Mouse (Mus musculus) midbrain, embryonic 11.5 days (tissue): ENCODE measurements around the gene Irf5. TPM values are rescaled to one million over a fixed set of nuclear protein-coding genes. Genes with fewer than 3 reads are reported as not detected.

Source experiments
- ATAC-seq: fragments of 200-750 bp; cut with Nextera tagmentation; 2 replicates; pipeline ENCODE4 v1.8.0; 2017; ENCODE audit warnings: moderate TSS enrichment, moderate library complexity; ENCODE audit not compliant: low FRiP score
- DNase-seq: peaks from one replicate; pipeline ENCODE4 v3.0.0; 2015; ENCODE audit warnings: low spot score; ENCODE audit errors: missing footprints
- H3K27ac ChIP-seq: fragments of 300-500 bp; sonication (generic); 2 replicates; pipeline ENCODE4 v1.5.1; 2014; ENCODE audit warnings: low read depth, low read length
- H3K27me3 ChIP-seq: fragments of 300-500 bp; sonication (generic); 2 replicates; pipeline ENCODE4 v1.6.1; 2014; ENCODE audit warnings: mild to moderate bottlenecking, low read length, moderate library complexity, mixed read lengths; ENCODE audit not compliant: control insufficient read depth, insufficient read depth
- H3K36me3 ChIP-seq: fragments of 300-500 bp; sonication (generic); 2 replicates; pipeline ENCODE4 v1.6.1; 2014; ENCODE audit warnings: mild to moderate bottlenecking, low read length, moderate library complexity, mixed read lengths; ENCODE audit not compliant: control insufficient read depth, insufficient read depth
- H3K4me1 ChIP-seq: fragments of 300-500 bp; sonication (generic); 2 replicates; pipeline ENCODE4 v1.6.1; 2014; ENCODE audit warnings: low read length; ENCODE audit not compliant: control insufficient read depth, insufficient read depth
- H3K4me2 ChIP-seq: fragments of 300-500 bp; sonication (generic); 2 replicates; pipeline ENCODE4 v1.6.1; 2014; ENCODE audit warnings: mild to moderate bottlenecking, moderate library complexity
- H3K4me3 ChIP-seq: fragments of 300-500 bp; sonication (generic); 2 replicates; pipeline ENCODE4 v1.5.1; 2014; ENCODE audit warnings: low read depth, low read length
- H3K9ac ChIP-seq: fragments of 300-500 bp; sonication (generic); 2 replicates; pipeline ENCODE4 v1.6.1; 2014; ENCODE audit warnings: low read length
- H3K9me3 ChIP-seq: fragments of 300-500 bp; sonication (generic); 2 replicates; pipeline ENCODE4 v1.6.1; 2016; ENCODE audit warnings: low read length; ENCODE audit not compliant: control insufficient read depth
- WGBS: fragments of 180-500 bp; shearing (Covaris S2); extraction: QIAGEN DNeasy Blood & Tissue Kit; methylation state at CpG from one replicate; pipeline ENCODE4 v1.1.7; 2014; 5-methylcytosine and 5-hydroxymethylcytosine counted together
- polyA plus RNA-seq: library from polyadenylated mRNA; unstranded; fragments of >200 nt; fragmentation: Nextera tagmentation; extraction: Ambion mirVana; gene quantifications from 2 replicates; pipeline ENCODE4 v1.2.1, GENCODE M21; 2014

The Irf5 gene
- polyA plus RNA-seq, 1 experiment from 2014 or later: 1.6 TPM

DNA sequence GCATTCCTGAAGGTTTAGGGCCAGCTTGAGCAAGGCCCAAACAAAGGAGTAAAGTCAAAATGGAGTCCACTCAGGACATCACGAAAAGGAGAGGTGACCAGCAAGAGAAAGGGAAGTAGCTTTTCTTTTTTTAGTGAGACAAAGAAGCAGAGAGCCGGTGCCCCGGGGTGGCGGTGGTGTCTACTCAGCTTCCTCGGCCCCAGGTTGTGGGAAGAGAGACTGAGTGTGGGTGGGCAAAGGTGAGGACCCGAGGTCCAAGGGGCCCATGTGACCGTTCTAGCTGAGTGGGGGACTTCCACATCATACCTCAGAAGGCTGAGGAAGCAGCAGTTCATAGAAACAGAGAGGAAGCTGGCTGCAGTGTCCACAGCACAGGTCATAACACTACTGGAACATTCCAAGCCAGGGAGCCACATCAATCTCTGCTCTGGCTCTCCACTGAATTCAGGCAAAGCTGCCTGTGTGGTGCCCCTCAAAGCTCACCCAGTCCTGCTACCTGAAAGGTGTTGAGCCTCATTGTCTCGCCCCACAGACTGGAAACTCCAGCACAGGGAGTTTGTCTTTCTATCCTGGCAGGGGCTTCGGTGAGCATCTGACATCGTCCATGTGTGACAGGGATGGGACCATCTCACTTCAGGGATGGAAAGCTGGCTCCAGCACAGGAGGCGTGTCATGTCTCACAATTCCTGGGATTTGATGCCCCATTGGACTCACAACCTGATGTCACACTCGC lies 3.0 kb upstream of the Irf5 start:
- H3K4me3 ChIP-seq: no peak overlapping the region
- WGBS: 78% methylated on average over 12 of the region's 12 CpGs
- ATAC-seq (no peak), DNase-seq (no peak)
- no peaks in the 10 kb centered on the region for H3K9me3 ChIP-seq
- H3K4me2 ChIP-seq: no peak overlapping the region
- peaks cover 25% of the 10 kb centered on the region for H3K27me3 ChIP-seq
- H3K9ac ChIP-seq: no peak overlapping the region
- no peaks in the 10 kb centered on the region for H3K36me3 ChIP-seq
- peaks cover 13% of the 10 kb centered on the region for H3K4me1 ChIP-seq
- H3K27ac ChIP-seq: no peak overlapping the region

DNA sequence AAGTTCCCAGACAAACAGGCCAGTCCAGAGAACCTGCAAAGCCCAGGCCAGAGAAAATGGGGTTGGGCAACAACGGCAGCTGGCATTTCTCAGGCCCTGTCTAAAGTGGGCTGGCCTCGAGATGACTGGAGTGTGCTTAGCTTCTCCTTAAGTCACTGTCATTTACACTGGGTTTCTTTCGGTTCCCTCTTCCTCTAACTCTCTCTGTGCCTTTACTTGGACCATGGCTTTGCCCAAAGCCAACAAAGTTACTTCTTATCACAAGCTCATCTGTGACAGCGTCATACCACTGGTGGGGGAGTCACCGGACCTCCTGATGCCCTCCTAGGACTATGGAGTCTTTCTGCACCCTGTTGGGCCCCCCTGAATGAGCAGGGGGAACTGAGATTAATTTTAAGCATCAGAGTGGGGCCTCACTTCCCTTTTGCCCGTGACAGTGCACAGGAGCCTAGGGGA lies 2.4 kb upstream of the Irf5 start:
- Histone ChIP-seq H3K4me1 (peaks cover 13% of the 10 kb centered on the region), H3K36me3 (no peaks in the 10 kb centered on the region), H3K9me3 (no peaks in the 10 kb centered on the region), H3K4me3 (no peak overlapping the region), H3K4me2 (no peak overlapping the region), H3K9ac (no peak overlapping the region), H3K27me3 (peaks cover 29% of the 10 kb centered on the region), H3K27ac (no peak overlapping the region)
- WGBS: 66% methylated on average over 6 of the region's 6 CpGs
- ATAC-seq (no peak), DNase-seq (no peak)

DNA sequence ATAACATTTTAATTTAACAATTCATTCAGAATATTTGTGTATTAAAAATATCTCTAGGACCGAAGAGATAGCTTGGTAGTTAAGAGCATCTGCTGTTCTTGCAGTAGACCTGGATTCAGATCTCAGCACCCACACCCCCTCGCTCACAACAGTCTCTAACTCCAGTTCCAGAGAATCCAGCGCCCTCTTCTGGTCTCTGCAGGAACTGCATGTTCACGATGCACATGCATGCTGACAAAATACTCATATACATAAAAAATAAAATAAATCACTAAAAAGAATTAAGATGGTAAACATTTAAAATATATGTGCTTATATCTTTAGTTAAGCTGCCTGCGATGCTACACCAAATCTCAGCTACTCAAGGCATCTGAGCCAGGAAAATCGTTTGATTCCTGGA lies 1.2 kb upstream of the Irf5 start:
- Histone ChIP-seq H3K27me3 (peaks cover 38% of the 10 kb centered on the region), H3K4me3 (no peak overlapping the region)

DNA sequence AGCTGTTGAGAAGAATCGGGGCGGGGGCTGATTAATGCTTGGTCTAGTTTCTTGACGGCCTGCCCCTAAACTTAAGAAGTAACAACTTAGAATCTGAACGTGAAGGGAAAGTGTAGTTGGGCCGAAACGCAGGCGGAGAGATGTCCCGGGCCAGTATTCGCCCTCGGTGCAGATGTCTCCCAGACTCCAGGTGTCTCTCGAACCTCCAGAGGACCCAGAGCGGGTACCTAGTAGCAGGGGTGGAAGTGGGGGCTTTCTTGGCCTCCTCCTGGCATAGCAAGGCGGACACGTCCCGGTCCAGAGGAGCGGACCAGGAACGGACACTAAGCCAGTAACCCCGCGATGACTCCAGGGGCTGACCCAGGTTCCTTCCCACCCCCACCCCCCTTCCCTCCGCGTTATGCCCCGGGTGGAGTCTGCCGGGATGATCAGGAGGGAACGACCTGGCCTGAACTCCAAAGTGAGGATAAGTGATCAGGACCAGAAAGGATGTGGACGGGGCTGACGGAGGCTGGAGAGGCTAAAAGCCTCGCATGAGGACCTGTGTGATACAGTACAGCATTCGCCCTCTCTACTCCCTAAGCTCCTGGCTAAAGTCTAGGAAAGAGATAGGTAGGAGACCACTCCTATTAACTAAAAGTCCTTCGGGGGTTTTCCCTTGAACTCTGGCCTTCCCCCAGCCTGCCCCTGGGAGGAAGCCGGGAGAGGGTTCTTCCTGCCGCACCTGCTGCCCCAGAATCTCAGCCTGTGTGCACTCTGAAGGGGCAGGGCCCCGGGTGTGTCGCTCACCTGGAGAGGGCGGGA lies 1.1 kb downstream of the Irf5 start:
- DNase-seq: peak; percentile 96
- Histone ChIP-seq H3K27ac (no peak overlapping the region), H3K36me3 (no peaks in the 10 kb centered on the region), H3K27me3 (peaks cover 42% of the 10 kb centered on the region), H3K9me3 (no peaks in the 10 kb centered on the region), H3K4me1 (peaks cover 13% of the 10 kb centered on the region), H3K9ac (no peak overlapping the region), H3K4me3 (peak overlapping the region; percentile 43), H3K4me2 (peak overlapping the region; percentile 75)
- no peak for ATAC-seq
- whole genome bisulfite sequencing: 4% methylated on average over 34 of the region's 34 CpGs

More for the DNA sequence above, 1.2 kb upstream of the Irf5 start:
- ATAC-seq (no peak), DNase-seq (no peak)
- H3K9me3 ChIP-seq: no peaks in the 10 kb centered on the region
- no peak overlapping the region for H3K27ac ChIP-seq
- 63% methylated on average over 6 of the region's 6 CpGs for WGBS
- H3K36me3 ChIP-seq: no peaks in the 10 kb centered on the region
- H3K9ac ChIP-seq: no peak overlapping the region
- no peak overlapping the region for H3K4me2 ChIP-seq
- peaks cover 13% of the 10 kb centered on the region for H3K4me1 ChIP-seq

DNA sequence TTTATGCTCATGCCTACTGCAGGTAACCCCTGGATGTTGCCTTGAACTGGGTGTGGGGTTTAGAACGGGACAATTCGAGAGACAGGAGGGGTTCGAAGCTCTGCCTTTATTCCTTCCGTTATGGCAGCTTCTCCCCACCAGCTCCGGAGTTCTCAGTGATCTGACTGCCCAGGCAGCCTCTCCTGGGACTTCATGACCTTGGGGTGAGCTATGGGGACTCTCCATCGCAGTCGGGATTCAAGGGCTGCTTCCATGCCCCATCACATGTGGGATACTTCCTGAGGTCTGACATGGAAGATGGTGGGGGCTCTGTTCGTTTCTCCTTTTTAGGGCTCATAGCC lies 1.7 kb downstream of the Irf5 start:
- Histone ChIP-seq H3K27me3 (peaks cover 42% of the 10 kb centered on the region), H3K9me3 (no peaks in the 10 kb centered on the region), H3K4me3 (no peak overlapping the region), H3K9ac (no peak overlapping the region), H3K27ac (no peak overlapping the region), H3K4me1 (peaks cover 13% of the 10 kb centered on the region), H3K4me2 (no peak overlapping the region), H3K36me3 (no peaks in the 10 kb centered on the region)
- 17% methylated on average over 8 of the region's 8 CpGs for WGBS
- ATAC-seq (no peak), DNase-seq (no peak)

DNA sequence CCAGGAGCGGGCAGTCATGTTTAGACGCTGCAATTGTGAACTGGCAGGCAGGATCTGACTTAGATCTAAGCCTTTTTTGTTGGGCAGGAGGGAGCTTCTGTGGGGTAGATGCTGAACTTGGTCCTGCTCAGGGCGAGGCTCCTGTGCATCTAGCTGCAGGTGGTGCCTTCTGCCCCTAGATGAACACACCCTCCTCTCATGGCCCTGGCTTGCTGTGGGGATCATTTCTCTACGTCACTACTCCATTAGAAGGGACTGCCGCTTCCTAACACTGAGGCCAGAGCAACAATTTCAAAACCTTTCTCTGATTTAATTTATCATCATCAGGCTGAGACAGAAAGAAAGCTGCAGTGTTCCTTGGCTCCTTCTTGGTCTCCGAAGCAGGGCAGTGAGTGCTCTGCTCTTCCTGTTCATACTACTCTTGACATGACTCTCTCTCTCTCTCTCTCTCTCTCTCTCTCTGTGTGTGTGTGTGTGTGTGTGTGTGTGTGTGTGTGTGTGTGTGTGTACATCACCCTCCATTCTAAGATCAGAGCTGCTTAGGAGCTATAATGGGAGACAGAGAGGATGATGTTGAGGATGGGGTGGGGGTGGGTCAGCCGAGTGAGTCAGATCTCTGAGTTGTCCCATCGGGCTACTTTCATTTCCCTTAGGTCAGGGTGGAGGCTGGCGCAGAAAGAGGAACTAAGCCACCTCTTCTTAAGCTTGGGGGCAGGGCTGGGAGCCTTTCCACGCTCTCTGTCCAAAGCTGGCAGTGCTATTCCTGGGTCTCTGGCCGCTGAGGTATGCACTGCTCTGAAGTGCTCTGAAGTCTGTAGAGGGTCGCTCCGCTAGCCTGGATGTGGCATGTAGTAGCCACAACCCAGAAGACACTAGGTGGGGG lies 2.4 kb downstream of the Irf5 start:
- peaks cover 42% of the 10 kb centered on the region for H3K27me3 ChIP-seq
- H3K36me3 ChIP-seq: no peaks in the 10 kb centered on the region
- no peak overlapping the region for H3K4me3 ChIP-seq
- no peak overlapping the region for H3K9ac ChIP-seq
- 31% methylated on average over 13 of the region's 13 CpGs for WGBS
- ATAC-seq (no peak), DNase-seq (no peak)
- no peaks in the 10 kb centered on the region for H3K9me3 ChIP-seq
- H3K4me2 ChIP-seq: no peak overlapping the region
- no peak overlapping the region for H3K27ac ChIP-seq
- peaks cover 13% of the 10 kb centered on the region for H3K4me1 ChIP-seq

DNA sequence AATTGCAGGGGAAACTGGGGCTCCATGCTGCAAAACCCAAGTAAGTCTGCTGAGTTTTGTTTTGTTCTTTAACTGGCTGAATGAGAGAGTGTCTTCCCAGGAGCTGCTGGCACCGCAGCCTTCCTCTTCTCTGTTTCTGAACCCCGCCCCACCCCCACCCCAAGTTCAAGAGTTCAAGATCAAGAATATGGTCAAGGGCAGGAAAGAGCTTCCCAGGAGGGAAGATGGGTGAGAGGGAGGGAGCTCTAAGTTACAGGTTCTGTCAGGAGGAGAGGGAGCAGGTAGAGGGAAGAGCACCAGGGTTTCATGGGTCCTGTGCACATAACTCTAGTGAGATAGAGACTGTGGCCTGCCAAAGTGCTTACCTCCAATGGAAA lies 3.0 kb downstream of the Irf5 start:
- Histone ChIP-seq H3K4me3 (no peak overlapping the region), H3K4me1 (peaks cover 13% of the 10 kb centered on the region), H3K4me2 (no peak overlapping the region), H3K9me3 (no peaks in the 10 kb centered on the region), H3K27me3 (peaks cover 42% of the 10 kb centered on the region), H3K9ac (no peak overlapping the region), H3K27ac (no peak overlapping the region), H3K36me3 (no peaks in the 10 kb centered on the region)
- 32% methylated on average over 2 of the region's 2 CpGs for WGBS
- DNase-seq (no peak), ATAC-seq (no peak)

DNA sequence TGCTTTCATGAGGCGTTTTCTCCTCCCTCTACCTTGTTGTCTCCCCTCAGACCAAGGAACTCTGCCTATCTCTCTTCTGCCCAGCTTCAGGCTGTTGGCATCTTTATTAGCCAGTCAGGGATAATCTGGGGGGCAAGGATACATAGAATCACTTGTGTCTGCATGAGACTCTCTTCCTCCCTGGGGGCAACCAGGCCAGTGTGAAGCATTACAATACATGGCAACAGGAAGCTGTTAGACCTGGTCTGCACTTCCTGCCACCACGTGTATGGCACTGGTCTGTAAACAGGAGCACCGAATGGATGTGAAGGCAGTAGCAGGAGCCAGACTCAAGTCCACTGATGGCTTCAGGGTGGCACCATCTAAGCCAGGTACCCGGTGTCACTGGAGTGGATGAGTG lies 3.6 kb downstream of the Irf5 start:
- DNase-seq: no peak
- H3K27ac ChIP-seq: no peak overlapping the region
- peaks cover 13% of the 10 kb centered on the region for H3K4me1 ChIP-seq
- H3K4me3 ChIP-seq: no peak overlapping the region
- no peak overlapping the region for H3K9ac ChIP-seq
- H3K36me3 ChIP-seq: no peaks in the 10 kb centered on the region
- ATAC-seq: no peak
- no peak overlapping the region for H3K4me2 ChIP-seq
- 63% methylated on average over 4 of the region's 4 CpGs for WGBS
- peaks cover 42% of the 10 kb centered on the region for H3K27me3 ChIP-seq
- no peaks in the 10 kb centered on the region for H3K9me3 ChIP-seq
